Mouse (Mus musculus) CH12.LX (cell line): ENCODE results near the gene Necab3. TPM values are rescaled to one million over a fixed set of nuclear protein-coding genes. Genes with fewer than 3 reads are reported as not detected.

ENCODE experiments used
- DNase-seq: peaks from one replicate; pipeline ENCODE4 v3.0.0-alpha.2; 2013; ENCODE audit errors: extremely low read depth
- H3K27ac ChIP-seq: 2 replicates; pipeline ENCODE4 v1.5.1; 2012; ENCODE audit warnings: low read depth, mild to moderate bottlenecking, control low read depth, moderate library complexity; ENCODE audit not compliant: insufficient read depth
- H3K27me3 ChIP-seq: replicated peaks from 2 replicates; pipeline ENCODE3; 2012; ENCODE audit warnings: inconsistent platforms
- H3K36me3 ChIP-seq, 2 experiments: replicated peaks in 1 of 2; 2 replicates each; pipeline versions ENCODE3 to v1.6.1; 2012; ENCODE audit warnings: inconsistent platforms in 1 of 2, low read length in 1 of 2, mild to moderate bottlenecking in 1 of 2, mixed read lengths in 1 of 2, moderate library complexity in 1 of 2; ENCODE audit not compliant: control insufficient read depth in 1 of 2, insufficient read depth in 1 of 2
- H3K4me1 ChIP-seq, 2 experiments: 2 replicates each; pipeline ENCODE4 v1.6.1; 2012; ENCODE audit warnings: inconsistent platforms in 1 of 2, moderate library complexity in 1 of 2; ENCODE audit not compliant: insufficient read depth in 2 of 2, control insufficient read depth in 1 of 2
- H3K4me2 ChIP-seq: 2 replicates; pipeline ENCODE4 v1.6.1; 2012; ENCODE audit warnings: low read depth, mild to moderate bottlenecking, control low read depth; ENCODE audit not compliant: poor library complexity, insufficient read depth, severe bottlenecking
- H3K4me3 ChIP-seq, 3 experiments: fragments of 150-350 bp in 1 of 3; sonication (generic) in 1 of 3; replicated peaks in 1 of 3; 2 replicates each; pipeline versions ENCODE3 to v1.5.1; 2011 to 2012; ENCODE audit warnings: low read depth in 2 of 3, low read length in 2 of 3, mild to moderate bottlenecking in 2 of 3, moderate library complexity in 2 of 3, control low read depth in 1 of 3, improper control_type of control experiment in 1 of 3, inconsistent platforms in 1 of 3, mixed read lengths in 1 of 3; ENCODE audit not compliant: poor library complexity in 1 of 3
- H3K79me2 ChIP-seq: replicated peaks from 2 replicates; pipeline ENCODE4 v1.6.1; 2012; ENCODE audit warnings: mild to moderate bottlenecking, moderate library complexity; ENCODE audit not compliant: control insufficient read depth, poor library complexity, insufficient read depth, severe bottlenecking; ENCODE audit errors: extremely low read depth
- H3K9ac ChIP-seq: 2 replicates; pipeline ENCODE4 v1.6.1; 2012; ENCODE audit warnings: low read depth, mild to moderate bottlenecking, control low read depth, moderate library complexity; ENCODE audit not compliant: insufficient read depth
- H3K9me3 ChIP-seq: replicated peaks from 2 replicates; pipeline ENCODE3; 2012; ENCODE audit warnings: low read length, inconsistent platforms, mixed read lengths
- BHLHE40 ChIP-seq: IDR thresholded peaks from 2 replicates; pipeline ENCODE4 v1.6.1; 2011; ENCODE audit warnings: mild to moderate bottlenecking, low read depth, low read length, improper control_type of control experiment
- CHD2 ChIP-seq: IDR thresholded peaks from 2 replicates; pipeline ENCODE4 v1.6.1; 2011; ENCODE audit warnings: low read length, improper control_type of control experiment
- E2F4 ChIP-seq: IDR thresholded peaks from 2 replicates; pipeline ENCODE4 v1.6.1; 2011; ENCODE audit warnings: low read depth, low read length, improper control_type of control experiment; ENCODE audit not compliant: insufficient replicate concordance
- GABPA ChIP-seq: IDR thresholded peaks from 2 replicates; pipeline ENCODE4 v1.6.1; 2012; ENCODE audit warnings: low read depth, low read length, improper control_type of control experiment, inconsistent platforms; ENCODE audit not compliant: insufficient replicate concordance
- JUN ChIP-seq: IDR thresholded peaks from 2 replicates; pipeline ENCODE4 v1.6.1; 2011; ENCODE audit warnings: low read depth, mild to moderate bottlenecking, low read length, improper control_type of control experiment, moderate library complexity; ENCODE audit not compliant: insufficient read depth
- JUND ChIP-seq: conservative IDR thresholded peaks from 2 replicates; pipeline ENCODE4 v1.6.1; 2011; ENCODE audit warnings: low read depth, low read length, improper control_type of control experiment
- MAZ ChIP-seq: IDR thresholded peaks from 2 replicates; pipeline ENCODE4 v1.6.1; 2012; ENCODE audit warnings: low read depth, mild to moderate bottlenecking, inconsistent platforms, low read length, improper control_type of control experiment, moderate library complexity
- MEF2A ChIP-seq: IDR thresholded peaks from 2 replicates; pipeline ENCODE4 v1.6.1; 2014; ENCODE audit warnings: low read depth, mild to moderate bottlenecking, inconsistent platforms, low read length, improper control_type of control experiment, borderline replicate concordance
- MXI1 ChIP-seq: IDR thresholded peaks from 2 replicates; pipeline ENCODE4 v1.6.1; 2011; ENCODE audit warnings: mild to moderate bottlenecking, low read depth, low read length, improper control_type of control experiment
- MYC ChIP-seq: IDR thresholded peaks from 2 replicates; pipeline ENCODE4 v1.6.1; 2011; ENCODE audit warnings: low read depth, mild to moderate bottlenecking, improper control_type of control experiment, low read length
- NELFE ChIP-seq: IDR thresholded peaks from 2 replicates; pipeline ENCODE4 v1.6.1; 2011; ENCODE audit warnings: low read depth, low read length, improper control_type of control experiment
- PAX5 ChIP-seq: IDR thresholded peaks from 2 replicates; pipeline ENCODE4 v1.6.1; 2012; ENCODE audit warnings: low read length, inconsistent platforms, mixed read lengths
- POLR2AphosphoS2 ChIP-seq: IDR thresholded peaks from 2 replicates; pipeline ENCODE4 v1.6.1; 2011; ENCODE audit warnings: low read depth, low read length, improper control_type of control experiment
- SIN3A ChIP-seq: IDR thresholded peaks from 2 replicates; pipeline ENCODE4 v1.6.1; 2012; ENCODE audit warnings: low read length, improper control_type of control experiment, inconsistent platforms
- SMC3 ChIP-seq: IDR thresholded peaks from 2 replicates; pipeline ENCODE4 v1.6.1; 2011; ENCODE audit warnings: low read depth, low read length, improper control_type of control experiment
- TCF12 ChIP-seq: IDR thresholded peaks from 2 replicates; pipeline ENCODE4 v1.6.1; 2014; ENCODE audit warnings: low read depth, mild to moderate bottlenecking, inconsistent platforms, low read length, improper control_type of control experiment
- UBTF ChIP-seq: IDR thresholded peaks from 2 replicates; pipeline ENCODE4 v1.6.1; 2012; ENCODE audit warnings: low read depth, mild to moderate bottlenecking, inconsistent platforms, low read length, improper control_type of control experiment, moderate library complexity
- USF2 ChIP-seq: conservative IDR thresholded peaks from 2 replicates; pipeline ENCODE4 v1.6.1; 2011; ENCODE audit warnings: low read depth, low read length, improper control_type of control experiment
- ZC3H11A ChIP-seq: IDR thresholded peaks from 2 replicates; pipeline ENCODE4 v1.6.1; 2012; ENCODE audit warnings: low read depth, mild to moderate bottlenecking, inconsistent platforms, low read length, improper control_type of control experiment
- ZKSCAN1 ChIP-seq: IDR thresholded peaks from 2 replicates; pipeline ENCODE4 v1.6.1; 2012; ENCODE audit warnings: low read depth, inconsistent platforms, low read length, improper control_type of control experiment, borderline replicate concordance
- ZNF384 ChIP-seq: IDR thresholded peaks from 2 replicates; pipeline ENCODE4 v1.6.1; 2012; ENCODE audit warnings: low read depth, low read length, improper control_type of control experiment, inconsistent platforms
- dilution Hi-C: fragments of 300-500 bp; cut with MboI; formaldehyde crosslinking; loops from 2 replicates; pipeline ENCODE4 v1.14.3; 2020; ENCODE audit warnings: low sequenced_read_pairs; ENCODE audit not compliant: extremely low pct_unique_long_range_greater_than_20kb, extremely low pct_ligation_motif_present
- in situ Hi-C: fragments of 300-500 bp; cut with MboI; formaldehyde crosslinking; loops from 3 replicates; pipeline ENCODE4 v1.14.3; 2019; ENCODE audit warnings: low sequenced_read_pairs, low pct_ligation_motif_present, low pct_unique_long_range_greater_than_20kb, mixed read lengths
- polyA plus RNA-seq: library from polyadenylated mRNA; unstranded; fragments of >175 nt; gene quantifications from 2 replicates; pipeline ENCODE4 v1.2.1, GENCODE M21; 2012; ENCODE audit warnings: low read depth; ENCODE audit not compliant: insufficient read length
- total RNA-seq, 2 experiments: library from RNA; depleted of rRNA; stranded (reverse); fragments of 300-350 nt in 1 of 2; fragments of >200 nt in 1 of 2; gene quantifications; 2 replicates each; pipeline ENCODE4 v1.2.3; 2012 to 2014

Gene Necab3
- total and polyA plus RNA-seq, 3 experiments, result 0.87 to 2.8 (median 1.6) TPM

GRCm38 (mm10) chr2:154566641-154567040, 8.0 kb upstream of the Necab3 start:
- peaks cover 22% of the 10 kb centered on the region for H3K79me2 ChIP-seq
- no peaks in the 10 kb centered on the region for H3K9me3 ChIP-seq
- H3K4me3 ChIP-seq, result no peak overlapping the region
- dilution Hi-C loops (no loop called here), in situ Hi-C loops (no loop called here)
- peaks cover 0 to 38% of the 10 kb centered on the region in 2 experiments; a peak in 3 of 4 replicates for H3K4me1 ChIP-seq
- no peak overlapping the region for H3K4me2 ChIP-seq
- no peak overlapping the region for H3K27ac ChIP-seq
- no peak for DNase-seq
- H3K9ac ChIP-seq, result no peak overlapping the region
- H3K27me3 ChIP-seq, result no peaks in the 10 kb centered on the region
- peaks cover 21 to 48% of the 10 kb centered on the region in 2 experiments for H3K36me3 ChIP-seq
- no peak for TF ChIP-seq SMC3
- TF ChIP-seq PAX5, result no peak
- no peak for TF ChIP-seq MYC
- no peak for TF ChIP-seq SIN3A
- TF ChIP-seq UBTF, result no peak

DNA sequence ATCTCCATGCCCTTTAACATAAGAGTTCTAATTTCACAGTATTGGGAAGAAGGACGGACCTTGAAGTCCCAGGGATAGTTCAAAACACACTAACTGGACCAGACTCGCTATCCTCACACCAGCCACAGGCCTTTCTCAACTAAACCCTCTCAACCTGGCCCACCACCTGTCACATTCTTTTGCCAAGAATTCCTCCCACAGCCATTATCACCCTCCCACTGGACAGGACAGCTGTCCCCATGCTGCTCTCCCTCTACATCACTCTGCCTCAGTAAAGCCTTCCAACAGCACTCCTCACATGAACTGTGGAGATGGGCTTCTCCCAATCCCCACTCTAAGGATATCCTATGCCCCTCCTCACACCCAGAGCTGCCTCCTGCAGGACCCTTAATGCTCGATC, 6.9 kb upstream of the Necab3 start:
- no peak for DNase-seq
- H3K9ac ChIP-seq, result no peak overlapping the region
- H3K4me1 ChIP-seq, result peaks cover 0 to 37% of the 10 kb centered on the region in 2 experiments; a peak in 3 of 4 replicates

DNA sequence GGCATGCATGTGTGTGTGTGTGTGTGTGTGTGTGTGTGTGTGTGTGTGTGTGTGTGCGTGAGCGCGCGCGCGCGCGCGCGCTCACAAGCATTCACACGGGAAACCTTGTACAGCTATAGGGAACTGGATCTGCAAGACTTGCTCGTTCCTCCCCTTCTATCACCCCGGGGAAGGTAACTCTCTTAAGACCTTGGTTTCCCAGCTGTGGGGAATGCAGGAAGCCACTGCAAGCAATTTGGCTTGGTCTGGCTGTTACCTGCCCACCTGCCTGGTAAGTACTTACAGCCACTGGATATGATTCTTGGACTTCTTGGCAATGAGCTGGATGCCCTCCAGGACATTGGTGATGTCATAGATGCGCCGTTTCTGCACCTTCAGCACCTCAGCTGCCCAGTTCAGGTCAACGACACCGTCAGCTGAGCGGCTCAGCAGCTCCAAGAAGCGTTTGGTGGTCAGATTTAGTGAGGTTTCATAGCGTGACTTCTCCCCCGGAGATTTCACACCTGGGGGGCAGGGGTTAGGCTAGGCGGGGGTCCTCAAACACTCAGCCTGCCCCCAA, 5.0 kb upstream of the Necab3 start:
- TF ChIP-seq NELFE, result no peak
- no peak for TF ChIP-seq ZKSCAN1
- TF ChIP-seq GABPA, result no peak
- no peak for TF ChIP-seq ZNF384
- TF ChIP-seq JUND, result no peak
- TF ChIP-seq UBTF, result no peak
- no peak for TF ChIP-seq USF2
- no peak for TF ChIP-seq E2F4
- TF ChIP-seq MXI1, result no peak
- in situ Hi-C loops, result no loop called here
- no peak overlapping the region for H3K4me2 ChIP-seq
- peaks cover 39 to 76% of the 10 kb centered on the region in 2 experiments for H3K36me3 ChIP-seq
- DNase-seq, result no peak
- peaks cover 0 to 32% of the 10 kb centered on the region in 2 experiments; a peak in 2 of 4 replicates for H3K4me1 ChIP-seq
- H3K27me3 ChIP-seq, result no peaks in the 10 kb centered on the region
- H3K9ac ChIP-seq, result no peak overlapping the region
- H3K79me2 ChIP-seq, result peaks cover 20% of the 10 kb centered on the region
- H3K4me3 ChIP-seq, result no peak overlapping the region
- no peaks in the 10 kb centered on the region for H3K9me3 ChIP-seq
- dilution Hi-C loops, result no loop called here
- no peak overlapping the region for H3K27ac ChIP-seq

More for the DNA sequence above, 6.9 kb upstream of the Necab3 start:
- H3K36me3 ChIP-seq, result peaks cover 30 to 58% of the 10 kb centered on the region in 2 experiments
- no peaks in the 10 kb centered on the region for H3K27me3 ChIP-seq
- in situ Hi-C loops (no loop called here), dilution Hi-C loops (no loop called here)
- no peak overlapping the region for H3K4me3 ChIP-seq
- H3K79me2 ChIP-seq, result peaks cover 22% of the 10 kb centered on the region
- TF ChIP-seq MEF2A, result no peak
- no peak for TF ChIP-seq E2F4
- TF ChIP-seq NELFE, result no peak
- TF ChIP-seq ZC3H11A, result no peak
- TF ChIP-seq BHLHE40, result no peak
- no peak for TF ChIP-seq TCF12
- no peak for TF ChIP-seq MAZ
- TF ChIP-seq CHD2, result no peak
- no peak for TF ChIP-seq POLR2AphosphoS2
- TF ChIP-seq JUN, result no peak
- TF ChIP-seq, all 38 proteins: peak for 0
- no peaks in the 10 kb centered on the region for H3K9me3 ChIP-seq
- H3K4me2 ChIP-seq, result no peak overlapping the region
- H3K27ac ChIP-seq, result no peak overlapping the region
